Mouse (Mus musculus) mature B cell (primary cell): ENCODE results near the gene Tpd52l2.

ENCODE experiments used
- in situ Hi-C: fragments of 300-500 bp; cut with MboI; formaldehyde crosslinking; loops from 2 replicates; pipeline ENCODE4 v1.14.3; 2019

Gene Tpd52l2

DNA sequence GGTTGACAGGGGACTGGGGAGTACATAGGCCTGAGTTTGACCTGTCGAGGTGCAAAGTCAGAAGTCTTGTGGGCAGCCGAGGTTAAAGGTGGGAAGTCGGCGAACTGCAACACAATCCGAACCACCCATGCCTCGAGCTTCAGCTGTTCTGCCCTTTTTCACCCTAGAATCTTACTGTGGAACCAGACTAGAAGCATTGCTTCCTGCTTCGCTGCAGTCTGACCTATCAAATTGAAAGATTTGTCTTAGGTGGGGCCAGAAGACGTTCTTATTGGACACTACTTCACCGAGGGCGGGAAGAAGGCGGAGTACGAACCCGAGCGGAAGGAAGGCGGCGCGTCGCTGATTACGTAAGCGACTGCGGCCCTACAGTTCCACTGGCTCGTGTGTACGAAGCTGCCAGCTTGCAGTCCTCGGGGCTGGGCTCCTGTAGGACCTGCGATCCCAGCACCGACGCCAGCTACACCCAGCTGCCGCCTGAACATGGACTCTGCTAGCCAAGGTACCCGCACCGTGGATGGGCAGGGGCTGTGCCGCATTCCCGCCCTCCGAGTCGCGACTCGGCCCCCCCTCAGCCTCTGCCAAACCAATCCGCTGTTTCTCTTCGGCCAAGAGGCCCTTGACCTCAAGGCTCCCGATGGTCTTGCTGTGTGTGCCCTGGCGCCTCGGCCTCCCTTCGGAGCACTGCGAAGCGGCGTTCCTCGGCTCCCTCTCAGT lies at the start of gene Tpd52l2:
Gene Tpd52l2 (plus strand): TSS at position 312 of the 717 bp plus-strand sequence.
- in situ Hi-C loops = loop anchor here (10.0 kb wide), 1 partner anchor 102 kb away; no protein-coding TSS in a partner anchor

DNA sequence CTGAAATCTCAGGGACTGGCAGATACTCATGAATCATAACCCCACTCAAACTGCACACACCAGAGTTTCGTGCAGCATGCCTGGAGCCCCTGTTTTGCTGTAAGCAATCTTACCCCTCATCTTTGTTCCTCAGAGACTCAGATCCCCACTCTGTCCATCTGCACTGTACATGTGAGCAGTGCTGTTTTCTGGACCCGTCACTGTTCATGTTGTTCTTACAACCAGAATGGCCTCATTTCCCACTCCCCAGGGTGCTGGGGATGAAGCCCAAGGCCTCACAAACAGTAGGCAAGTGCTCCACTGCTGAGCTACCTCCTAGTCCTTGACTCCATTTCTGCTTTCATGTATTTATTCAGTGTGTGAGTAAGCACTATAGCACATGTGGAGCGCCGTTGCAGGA lies 44.8 kb upstream of the Tpd52l2 start:
- in situ Hi-C loops = no loop called here

DNA sequence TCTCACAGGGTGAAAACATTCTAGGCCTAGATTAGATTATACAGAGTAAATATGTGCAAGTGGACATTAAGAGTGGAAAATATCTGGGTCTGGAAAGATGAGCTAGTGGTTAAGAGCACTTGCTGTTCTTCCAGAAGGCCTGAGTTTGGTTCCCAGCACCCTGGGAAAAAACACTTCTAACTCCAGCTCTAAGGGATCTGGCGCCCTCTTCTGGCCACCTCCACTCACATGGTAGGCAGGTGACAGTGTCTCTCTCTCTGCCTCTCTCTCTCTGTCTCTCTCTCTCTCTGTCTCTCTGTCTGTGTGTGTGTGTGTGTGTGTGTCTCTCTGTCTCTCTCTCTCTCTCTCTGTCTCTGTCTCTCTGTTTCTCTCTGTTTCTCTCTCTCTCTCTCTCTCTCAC lies 43.7 kb upstream of the Tpd52l2 start:
- in situ Hi-C loops = no loop called here

DNA sequence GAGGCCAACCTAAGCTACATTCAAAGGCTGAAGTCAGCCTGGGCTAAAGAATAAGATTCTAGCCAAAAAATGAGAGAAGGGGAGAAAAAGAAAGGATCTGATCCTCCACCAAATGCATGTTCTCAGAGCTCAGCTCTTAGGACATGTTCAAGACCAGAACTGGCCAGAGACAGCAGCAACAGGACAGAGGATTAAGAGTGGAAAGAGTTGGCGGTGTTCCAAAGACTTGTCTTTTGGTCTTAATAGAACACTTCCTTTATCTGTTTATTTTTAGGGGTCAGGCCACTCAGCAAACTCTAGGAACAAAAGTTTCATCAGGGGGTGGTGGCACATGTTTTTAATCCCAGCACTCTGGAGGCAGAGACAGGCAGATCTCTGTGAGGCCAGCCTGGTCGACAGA lies 41.0 kb upstream of the Tpd52l2 start:
- in situ Hi-C loops = no loop called here

DNA sequence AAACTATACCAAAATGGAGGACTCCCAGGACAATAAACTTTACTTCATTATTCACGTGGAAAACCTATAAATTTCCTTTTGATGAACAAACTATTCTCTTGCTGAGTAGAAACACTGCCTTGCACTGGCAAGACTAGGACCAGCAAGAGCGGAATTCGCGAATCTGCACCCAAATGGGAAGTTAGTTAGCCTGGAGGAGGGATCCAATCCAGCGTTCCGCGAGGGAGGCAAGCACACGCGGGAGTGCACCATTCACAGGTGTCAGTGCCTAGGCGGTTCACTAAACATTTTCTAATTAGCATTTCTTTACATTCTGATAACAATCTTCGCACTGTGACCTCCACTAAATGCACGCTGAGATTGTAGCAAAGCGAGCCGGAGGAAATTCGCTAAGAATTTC lies 39.1 kb upstream of the Tpd52l2 start:
- in situ Hi-C loops = no loop called here

DNA sequence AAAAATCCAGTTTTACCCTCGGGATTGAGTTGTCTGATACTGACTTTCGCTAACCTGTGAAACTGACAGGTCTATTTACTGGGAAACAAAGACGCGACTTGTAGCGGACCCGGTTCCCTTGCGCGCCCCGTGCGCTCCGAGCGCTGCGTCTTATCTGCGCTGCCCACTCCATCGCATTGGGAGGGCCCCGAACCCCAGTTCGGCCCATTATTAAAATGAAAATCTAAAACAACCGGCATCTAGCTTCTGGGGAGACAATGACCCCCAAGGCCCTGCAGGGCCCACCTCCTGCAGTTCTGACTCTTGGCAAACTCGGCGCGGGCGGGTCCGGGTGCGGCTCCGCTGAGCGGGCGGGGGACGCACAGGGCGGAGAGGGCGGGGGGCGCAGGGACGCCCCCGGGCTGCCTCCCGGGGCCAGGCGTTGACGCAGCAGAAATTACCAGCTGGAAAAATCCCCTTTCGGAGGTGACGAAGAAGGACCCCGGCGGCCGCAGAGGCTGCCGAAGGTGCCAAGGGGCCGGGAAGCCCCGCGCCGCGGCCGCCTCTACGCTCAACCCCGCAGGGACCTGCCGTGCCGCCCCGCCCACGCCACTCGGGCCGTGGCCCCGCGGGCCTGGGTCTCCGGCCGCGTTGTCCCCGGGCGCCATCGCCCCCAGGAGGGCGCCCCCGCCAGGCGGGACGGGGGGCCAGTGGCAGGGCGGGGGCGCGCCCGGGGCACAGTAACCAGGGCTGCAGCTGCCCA lies 38.4 kb upstream of the Tpd52l2 start:
- in situ Hi-C loops = no loop called here

DNA sequence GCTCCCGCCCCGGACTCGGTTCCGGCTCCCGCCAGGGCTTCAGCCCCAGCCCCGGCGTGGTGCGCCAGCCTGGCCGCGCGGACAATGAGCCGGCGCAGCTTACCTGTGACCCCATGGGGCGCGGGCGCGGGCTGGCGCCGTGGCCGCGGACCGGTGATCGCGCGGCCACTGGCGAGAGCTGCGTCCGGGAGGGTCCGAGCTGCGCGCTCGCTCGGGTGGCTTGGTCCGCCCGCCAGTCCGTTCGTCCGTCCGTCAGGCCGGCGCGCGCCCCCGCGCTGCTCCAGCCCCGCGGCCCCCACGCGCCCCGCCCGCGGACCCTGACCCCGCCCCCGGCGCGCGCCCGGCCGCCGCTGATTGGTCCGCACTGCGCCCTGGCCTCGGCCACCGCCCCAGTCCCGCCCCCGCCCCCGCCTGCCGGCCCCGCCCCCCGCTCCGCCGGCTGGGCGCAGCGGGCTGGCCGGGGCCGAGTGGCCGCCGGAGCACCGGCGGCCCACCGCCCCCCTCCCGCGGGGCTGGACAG lies 37.7 kb upstream of the Tpd52l2 start, which contains the start of gene Zbtb46:
Gene Zbtb46 (minus strand): TSS at position 274 of the 520 bp plus-strand sequence.
- in situ Hi-C loops = no loop called here

DNA sequence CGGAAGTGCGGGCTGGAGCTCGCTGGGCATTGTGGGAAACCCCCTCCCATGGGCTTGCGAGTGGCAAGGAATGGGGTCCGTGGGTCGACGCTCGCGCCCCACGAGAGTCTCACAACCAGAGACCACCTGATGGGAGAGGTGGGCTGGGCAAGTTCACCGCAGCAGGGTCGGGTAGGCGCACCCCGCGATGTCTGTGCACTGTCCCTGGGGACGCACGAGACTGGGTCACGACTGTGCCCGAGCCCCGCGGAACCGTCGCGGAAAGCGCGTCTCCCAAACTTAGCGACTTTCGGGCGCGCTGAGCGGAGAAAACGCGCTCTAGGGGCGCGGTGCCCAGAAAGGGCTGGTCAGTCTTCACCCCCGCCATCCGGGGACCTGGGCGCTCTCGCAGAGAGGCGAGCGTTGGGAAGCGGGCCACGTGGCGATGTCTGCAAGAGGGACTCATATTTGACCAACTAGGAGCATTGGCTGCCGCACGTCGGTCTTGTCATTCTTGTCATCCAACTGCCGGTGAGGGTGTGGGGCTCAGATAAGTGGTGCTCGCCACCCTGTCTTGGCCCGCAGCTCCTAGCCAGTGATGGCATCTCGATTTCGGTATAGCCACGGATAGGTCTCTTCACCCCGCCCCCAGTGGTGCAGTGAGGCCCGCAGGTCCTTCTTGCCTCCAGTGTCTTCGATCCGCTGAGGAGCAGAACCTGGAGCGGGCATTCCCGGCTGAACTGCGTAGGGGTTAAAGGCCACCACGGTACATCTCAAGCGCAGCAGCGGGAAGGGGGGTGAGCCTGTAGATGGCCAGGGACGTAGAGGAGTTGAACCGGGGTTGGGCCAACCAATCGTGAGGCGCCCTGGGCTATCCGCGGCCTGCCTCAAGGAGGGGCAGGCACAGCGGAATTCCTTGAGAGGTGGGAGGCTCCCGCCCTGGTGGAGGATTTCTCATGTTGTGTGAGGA lies 37.0 kb upstream of the Tpd52l2 start:
- in situ Hi-C loops = no loop called here

DNA sequence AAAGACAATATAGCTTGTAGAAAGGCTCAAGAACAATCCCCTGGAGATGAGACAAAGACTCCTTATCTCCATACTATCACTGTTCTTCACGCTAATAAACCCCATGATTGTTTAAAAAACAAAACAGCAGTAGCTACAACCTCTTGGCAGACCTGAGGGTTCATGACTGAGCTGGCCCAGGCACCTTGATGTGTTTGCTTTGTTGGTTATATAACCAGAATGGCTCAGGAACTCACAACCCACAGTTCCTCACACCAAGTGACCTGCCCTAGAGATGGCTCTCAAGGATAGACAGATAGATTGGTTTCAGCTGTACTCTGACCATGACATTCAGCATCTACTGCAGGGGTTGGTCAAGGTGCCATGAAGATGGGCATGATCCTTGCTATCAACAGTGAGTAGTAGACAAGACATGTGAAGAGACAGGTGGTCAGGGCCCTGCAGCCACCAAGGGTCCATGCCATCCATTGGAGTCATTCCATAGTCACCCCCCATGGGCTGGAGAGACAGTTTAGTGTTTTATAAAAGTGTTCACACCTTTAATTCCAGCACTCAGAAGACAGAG lies 35.3 kb upstream of the Tpd52l2 start:
- in situ Hi-C loops = no loop called here

DNA sequence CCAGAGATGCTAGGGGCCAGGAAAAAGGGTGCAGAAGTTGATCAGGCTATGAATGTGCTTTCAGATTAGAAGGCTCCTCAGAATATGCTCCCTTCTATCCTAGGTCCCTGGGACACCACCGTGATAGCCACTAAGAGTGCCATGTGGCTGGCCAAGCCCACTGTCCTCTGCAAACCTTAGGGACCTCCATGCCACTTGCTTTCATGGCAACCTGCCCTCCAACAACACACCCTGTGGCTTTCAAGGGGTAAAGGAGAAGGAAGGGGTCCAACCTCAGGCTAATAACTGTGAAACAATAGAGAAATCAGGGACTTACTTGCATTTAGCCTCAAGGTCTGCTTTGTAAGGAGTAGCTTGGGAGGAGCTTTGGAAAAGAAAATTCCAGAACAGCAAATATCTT lies 34.3 kb upstream of the Tpd52l2 start:
- in situ Hi-C loops = no loop called here

DNA sequence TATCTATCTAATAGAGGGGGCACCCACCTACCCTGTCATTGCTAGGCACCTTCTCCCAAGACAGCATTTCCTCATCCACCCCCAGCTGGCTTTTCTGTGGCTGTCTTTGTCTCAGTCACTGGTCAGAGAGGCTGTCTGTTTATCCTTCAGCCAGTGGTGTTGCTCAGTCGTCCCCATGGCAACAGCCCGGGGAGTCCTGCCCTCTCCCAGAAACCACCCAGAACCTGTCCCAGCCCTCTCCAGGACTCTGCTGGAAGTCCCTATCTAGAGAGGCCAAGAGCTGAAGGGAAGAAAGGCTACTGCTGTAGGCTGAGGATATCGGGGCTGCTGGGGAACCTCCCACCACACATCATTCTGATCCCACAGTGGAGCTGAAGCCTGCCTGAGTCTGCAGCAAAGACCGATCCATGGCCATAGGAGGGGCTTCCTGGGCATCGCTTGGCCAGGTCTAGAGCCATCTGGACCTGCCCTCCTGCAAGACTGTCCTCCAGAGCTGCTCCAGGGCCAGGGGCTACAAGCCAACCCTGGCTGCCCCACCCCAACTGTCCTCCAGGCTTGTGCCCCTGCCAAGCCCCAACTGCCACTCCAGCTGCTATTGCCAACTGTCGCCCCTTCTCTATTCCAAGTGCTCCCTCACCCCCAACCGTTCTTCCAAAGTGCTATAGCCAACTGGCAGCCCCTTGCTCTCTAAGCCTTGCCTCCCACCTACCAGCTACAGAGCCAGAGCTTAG lies 33.8 kb upstream of the Tpd52l2 start:
- in situ Hi-C loops = no loop called here

DNA sequence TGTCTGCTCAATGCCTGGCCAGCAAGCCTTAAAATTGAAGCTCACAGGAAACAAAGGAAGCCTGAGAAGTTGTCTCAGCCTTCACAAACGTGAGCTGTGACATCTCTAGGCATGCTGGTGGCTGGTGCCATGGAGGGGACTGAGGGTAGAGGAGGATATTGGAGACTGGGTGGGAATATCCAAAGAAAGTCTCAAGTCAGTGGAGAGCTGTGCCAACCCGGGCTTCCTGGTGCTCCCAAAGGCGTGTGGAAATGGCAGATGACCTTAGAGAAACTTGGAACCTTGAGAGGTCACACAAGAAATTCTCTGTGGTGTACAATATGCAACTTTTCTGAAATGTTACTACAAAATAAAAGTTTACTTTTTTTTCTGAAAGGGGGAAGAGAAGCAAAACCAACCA lies 31.5 kb upstream of the Tpd52l2 start:
- in situ Hi-C loops = no loop called here

DNA sequence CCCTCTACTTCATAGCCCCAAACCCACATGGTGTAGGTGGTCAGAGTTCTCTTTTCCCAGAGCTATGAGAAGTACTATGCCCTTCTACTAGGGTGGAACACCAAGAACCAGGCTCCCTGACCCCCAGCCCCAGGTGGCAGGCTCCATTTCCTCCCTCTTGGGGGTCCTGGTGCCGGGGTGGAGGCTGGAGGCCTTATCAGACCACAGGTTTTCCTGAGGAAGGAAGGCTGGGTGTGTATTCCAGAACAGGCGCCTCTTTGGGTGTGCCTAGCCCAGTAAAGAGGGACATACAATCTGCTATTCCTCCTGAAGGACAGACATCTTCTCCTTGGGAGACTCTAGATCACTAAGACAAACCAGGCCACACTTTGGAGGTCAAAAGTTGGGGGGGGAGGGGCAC lies 26.7 kb upstream of the Tpd52l2 start:
- in situ Hi-C loops = no loop called here

DNA sequence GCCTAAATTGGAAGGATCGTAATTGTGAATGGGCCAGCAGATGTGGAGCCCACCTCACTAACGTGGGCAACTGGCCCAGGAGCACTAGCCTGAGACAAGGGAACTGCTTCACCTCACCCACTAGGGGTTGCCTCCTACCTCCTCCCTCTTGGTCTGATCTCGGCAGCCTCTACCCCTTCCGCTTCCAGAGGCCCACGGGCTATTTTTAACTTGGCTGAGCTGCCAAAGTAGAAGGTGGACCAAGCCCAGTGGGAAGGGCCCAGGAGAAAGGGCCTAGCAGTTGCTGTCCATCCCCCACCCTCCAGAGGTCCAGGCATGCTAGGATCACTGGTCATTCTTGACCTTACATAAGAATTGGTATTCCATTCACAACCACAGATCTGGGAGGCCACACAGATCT lies 25.7 kb upstream of the Tpd52l2 start:
- in situ Hi-C loops = no loop called here

DNA sequence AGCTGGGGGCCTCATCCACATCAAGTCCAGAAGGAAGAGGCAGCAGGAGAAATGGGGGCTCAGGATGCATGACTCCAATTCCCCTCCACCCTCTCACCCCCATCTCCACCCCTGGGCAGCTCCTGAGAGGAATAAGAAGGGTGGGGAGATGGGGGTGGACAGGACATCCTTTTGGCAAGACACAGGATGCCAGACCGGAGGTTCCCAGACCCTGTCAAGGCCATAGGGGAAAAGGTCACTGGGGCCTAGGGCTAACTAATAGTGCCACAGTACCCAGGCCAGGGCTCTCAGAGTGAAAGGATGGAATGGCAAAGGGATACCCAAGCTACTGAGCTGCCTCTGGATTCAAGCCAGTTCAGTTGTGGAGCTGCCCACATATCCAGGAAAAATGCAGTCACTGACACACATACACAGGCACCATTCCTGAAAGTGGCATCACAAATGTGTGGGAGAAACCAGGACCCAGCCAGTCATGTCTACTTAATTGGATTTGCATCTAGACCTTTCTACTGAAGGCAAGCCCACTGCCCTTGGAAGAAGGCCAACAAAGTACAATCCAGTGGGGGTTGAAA lies 24.6 kb upstream of the Tpd52l2 start:
- in situ Hi-C loops = no loop called here

DNA sequence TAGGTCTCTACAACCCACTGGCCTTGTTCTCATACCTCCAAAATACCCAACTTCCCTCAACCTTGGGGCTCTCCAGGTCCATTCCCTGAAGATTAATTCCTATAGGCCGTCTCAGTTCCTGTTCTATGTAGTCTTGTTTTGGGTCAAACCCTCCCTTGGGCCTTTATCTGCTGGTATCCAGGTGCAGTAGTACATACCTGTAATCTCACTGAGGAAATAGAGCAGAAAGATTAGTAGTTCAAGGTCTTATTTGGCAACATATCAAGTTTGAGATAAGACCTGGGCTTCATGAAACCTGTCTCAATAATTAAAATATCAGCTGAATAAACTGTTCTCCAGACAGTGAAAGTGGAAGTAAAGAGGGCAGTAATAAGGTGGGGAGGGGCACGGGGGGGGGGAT lies 13.8 kb upstream of the Tpd52l2 start:
- in situ Hi-C loops = no loop called here

DNA sequence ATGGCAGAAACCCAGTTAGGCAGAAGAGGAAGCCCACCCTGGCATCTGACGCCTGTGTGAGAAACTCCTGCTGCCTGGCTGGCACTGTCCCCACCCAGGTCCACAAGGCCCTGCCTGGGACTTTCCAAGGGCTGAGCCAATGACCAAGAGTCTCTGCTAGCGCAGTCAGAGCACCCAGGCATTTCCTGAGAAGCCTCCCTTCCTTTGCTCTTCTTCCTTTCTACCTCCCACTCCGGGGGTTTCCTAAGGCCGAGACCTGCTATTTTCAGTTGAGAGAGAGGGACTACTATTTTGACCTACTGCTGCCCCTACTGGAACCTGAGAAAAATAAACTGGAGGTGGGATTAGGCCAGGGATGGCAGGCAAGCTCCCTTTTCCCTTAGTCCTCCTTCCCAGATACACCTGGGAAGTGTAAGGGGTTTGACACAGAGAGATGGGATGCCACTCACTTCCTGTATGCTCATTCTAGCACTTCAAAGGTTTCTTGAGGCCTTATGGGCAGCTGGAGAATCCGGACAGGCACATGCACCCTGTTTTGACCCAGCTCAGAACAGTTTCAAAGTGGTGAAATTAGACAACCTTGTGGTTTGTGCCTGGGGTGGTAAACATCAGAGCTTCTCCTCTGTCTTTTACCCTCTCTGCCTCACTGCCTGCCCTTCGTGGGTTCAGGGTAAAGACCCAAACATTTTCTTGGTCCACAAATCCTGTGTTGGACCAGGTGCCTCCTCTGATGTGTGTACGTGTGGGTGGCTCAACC lies 13.2 kb upstream of the Tpd52l2 start:
- in situ Hi-C loops = no loop called here

DNA sequence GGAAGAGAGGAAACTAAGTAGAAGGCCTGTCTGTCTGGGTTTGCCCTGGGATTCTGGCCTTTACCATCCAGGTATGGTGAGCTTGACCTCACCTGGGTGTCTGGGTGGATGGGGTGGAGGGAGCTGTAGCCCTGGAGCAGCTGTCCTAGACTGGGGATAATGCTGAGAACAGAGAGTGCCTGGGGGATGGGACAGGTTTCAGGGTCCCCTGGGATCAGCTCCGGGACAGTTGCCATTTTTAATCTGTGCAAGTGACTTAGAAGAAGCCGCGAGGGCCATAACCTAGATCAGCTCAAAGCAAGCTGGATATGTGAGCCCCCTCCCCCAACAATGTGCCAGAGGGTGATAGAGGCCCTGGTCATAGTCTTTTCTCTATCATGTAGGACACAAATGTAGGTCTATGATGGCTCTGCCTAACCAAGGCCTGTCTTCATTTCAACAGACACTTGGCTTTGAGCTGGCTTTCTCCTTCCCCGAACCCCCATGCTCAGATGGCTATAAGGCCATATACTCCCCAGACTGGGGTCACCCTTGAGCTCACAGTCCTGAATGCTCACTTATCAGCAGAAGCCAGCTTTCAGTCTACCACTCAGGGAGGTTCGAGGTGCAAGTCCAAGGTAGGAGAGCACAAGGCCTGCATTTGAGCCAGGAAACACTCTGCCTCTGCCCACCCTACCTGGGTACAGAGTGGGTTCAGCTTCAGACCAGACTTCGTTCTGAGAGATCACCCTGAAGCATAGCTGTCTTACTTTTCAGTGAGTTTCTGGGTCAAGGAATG lies 12.3 kb upstream of the Tpd52l2 start:
- in situ Hi-C loops = no loop called here

DNA sequence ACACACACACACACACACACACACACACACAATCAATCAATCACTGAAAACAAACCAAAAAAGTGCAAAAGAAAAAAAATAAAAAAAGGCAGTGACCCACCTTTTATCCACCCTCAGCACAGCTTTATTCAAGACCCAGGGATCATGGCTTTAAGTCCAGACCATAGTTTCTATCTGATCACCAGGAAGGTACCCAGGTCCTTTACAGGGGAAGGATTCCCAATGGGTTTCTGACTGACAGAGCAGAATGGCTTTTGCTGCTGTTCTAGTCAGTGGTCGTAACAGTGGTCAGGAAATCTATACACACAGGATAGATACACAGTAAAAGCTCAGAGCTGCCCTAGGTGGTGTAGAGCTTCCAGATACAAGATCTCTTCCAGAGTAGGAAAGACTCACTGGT lies 11.2 kb upstream of the Tpd52l2 start:
- in situ Hi-C loops = no loop called here
